Mouse (Mus musculus): Measurements from ENCODE around the gene Trpc3.

- TF ChIP-seq POLR2A (IDR thresholded peaks at IDR 0.05; ENCODE audit: borderline replicate concordance, extremely low read depth, low read depth, low read length) (no peak), CTCF (IDR thresholded peaks at IDR 0.05; ENCODE audit: insufficient read depth, low read length) (no peak)
Measured at GRCm38 (mm10) chr3:36738071-36738470, 48.1 kb upstream of the Trpc3 start.

Measured in lung, adult 2 months (tissue).